Mouse (Mus musculus) heart, embryonic 12.5 days (tissue): ENCODE measurements around the gene Uprt. TPM values are rescaled to one million over a fixed set of nuclear protein-coding genes. Genes with fewer than 3 reads are reported as not detected.

Experiments used
- ATAC-seq: fragments of 200-750 bp; cut with Nextera tagmentation; 2 replicates; pipeline ENCODE4 v1.8.0; 2017; ENCODE audit warnings: moderate TSS enrichment, moderate library complexity; ENCODE audit not compliant: insufficient number of reproducible peaks, low FRiP score
- H3K27ac ChIP-seq: fragments of 300-500 bp; sonication (generic); 2 replicates; pipeline ENCODE4 v1.5.1; 2016; ENCODE audit warnings: mild to moderate bottlenecking, moderate library complexity; ENCODE audit not compliant: poor library complexity, severe bottlenecking
- H3K27me3 ChIP-seq: fragments of 300-500 bp; sonication (generic); replicated peaks from 2 replicates; pipeline ENCODE4 v1.6.1; 2016; ENCODE audit warnings: mild to moderate bottlenecking, moderate library complexity
- H3K36me3 ChIP-seq: fragments of 300-500 bp; sonication (generic); 2 replicates; pipeline ENCODE4 v1.6.1; 2016; ENCODE audit warnings: mild to moderate bottlenecking, moderate library complexity
- H3K4me1 ChIP-seq: fragments of 300-500 bp; sonication (generic); replicated peaks from 2 replicates; pipeline ENCODE4 v1.6.1; 2016; ENCODE audit warnings: mild to moderate bottlenecking
- H3K4me2 ChIP-seq: fragments of 300-500 bp; sonication (generic); 2 replicates; pipeline ENCODE4 v1.6.1; 2016; ENCODE audit warnings: mild to moderate bottlenecking, moderate library complexity
- H3K4me3 ChIP-seq: fragments of 300-500 bp; sonication (generic); 2 replicates; pipeline ENCODE4 v1.5.1; 2016; ENCODE audit warnings: mild to moderate bottlenecking
- H3K9ac ChIP-seq: fragments of 300-500 bp; sonication (generic); 2 replicates; pipeline ENCODE4 v1.6.1; 2016; ENCODE audit warnings: mild to moderate bottlenecking, moderate library complexity
- H3K9me3 ChIP-seq: fragments of 300-500 bp; sonication (generic); replicated peaks from 2 replicates; pipeline ENCODE4 v1.6.1; 2016; ENCODE audit warnings: mild to moderate bottlenecking, moderate library complexity
- WGBS: fragments of 180-500 bp; shearing (Covaris S2); methylation state at CpG from one replicate; pipeline ENCODE4 v1.1.7; 2016; 5-methylcytosine and 5-hydroxymethylcytosine counted together
- polyA plus RNA-seq: library from polyadenylated mRNA; unstranded; fragments of >200 nt; fragmentation: Nextera tagmentation; extraction: Ambion mirVana; gene quantifications from 2 replicates; pipeline ENCODE4 v1.2.1, GENCODE M21; 2016

The Uprt gene
- polyA plus RNA-seq: 1.6 and 2.5 TPM in 2 replicates

GRCm38 (mm10) chrX:104482572-104483443 is at the start of gene Uprt:
Uprt (plus strand) TSS chrX:104482818.
- Histone ChIP-seq H3K36me3 (no peaks in the 10 kb centered on the region), H3K27me3 (no peaks in the 10 kb centered on the region), H3K9ac (peak within 1 kb of the TSS; percentile 72), H3K4me3 (peak within 1 kb of the TSS; percentile 72), H3K4me2 (peak within 1 kb of the TSS; percentile 69), H3K27ac (peak within 1 kb of the TSS; percentile 57), H3K9me3 (no peaks in the 10 kb centered on the region), H3K4me1 (no peaks in the 10 kb centered on the region)
- WGBS: 17% methylated on average over 34 of the region's 34 CpGs
- ATAC-seq: peak; percentile 83

- 25% methylated on average over 1 of the region's 1 CpGs for WGBS
- no peaks in the 10 kb centered on the region for H3K27me3 ChIP-seq
- H3K27ac ChIP-seq: no peak overlapping the region
- no peak for ATAC-seq
- H3K9me3 ChIP-seq: no peaks in the 10 kb centered on the region
- no peak overlapping the region for H3K4me3 ChIP-seq
- no peaks in the 10 kb centered on the region for H3K36me3 ChIP-seq
- no peak overlapping the region for H3K9ac ChIP-seq
- H3K4me2 ChIP-seq: no peak overlapping the region
- H3K4me1 ChIP-seq: no peaks in the 10 kb centered on the region
These were observed 49.2 kb upstream of the Uprt start for GRCm38 (mm10) chrX:104433456-104433855.

GRCm38 (mm10) chrX:104452433-104452832 is 30.2 kb upstream of the Uprt start:
- H3K9me3 ChIP-seq: no peaks in the 10 kb centered on the region
- H3K9ac ChIP-seq: no peak overlapping the region
- ATAC-seq: no peak
- no peak overlapping the region for H3K4me2 ChIP-seq
- no peaks in the 10 kb centered on the region for H3K27me3 ChIP-seq
- no peak overlapping the region for H3K27ac ChIP-seq
- H3K36me3 ChIP-seq: no peaks in the 10 kb centered on the region
- H3K4me1 ChIP-seq: no peaks in the 10 kb centered on the region
- no peak overlapping the region for H3K4me3 ChIP-seq
- 61% methylated on average over 1 of the region's 1 CpGs for WGBS

GRCm38 (mm10) chrX:104461755-104462154 is 20.9 kb upstream of the Uprt start:
- WGBS: 41% methylated on average over 2 of the region's 2 CpGs

GRCm38 (mm10) chrX:104464376-104464775 is 18.2 kb upstream of the Uprt start:
- ATAC-seq: no peak
- no peaks in the 10 kb centered on the region for H3K27me3 ChIP-seq

More at GRCm38 (mm10) chrX:104461755-104462154, 20.9 kb upstream of the Uprt start:
- Histone ChIP-seq H3K27me3 (no peaks in the 10 kb centered on the region), H3K9me3 (no peaks in the 10 kb centered on the region), H3K4me3 (no peak overlapping the region), H3K4me2 (no peak overlapping the region), H3K4me1 (no peaks in the 10 kb centered on the region), H3K36me3 (no peaks in the 10 kb centered on the region), H3K9ac (no peak overlapping the region), H3K27ac (no peak overlapping the region)
- no peak for ATAC-seq

GRCm38 (mm10) chrX:104478041-104478440 is 4.6 kb upstream of the Uprt start:
- 27% methylated on average over 2 of the region's 2 CpGs for WGBS
- Histone ChIP-seq H3K4me3 (no peak overlapping the region), H3K27ac (no peak overlapping the region), H3K36me3 (no peaks in the 10 kb centered on the region), H3K27me3 (peaks cover 7% of the 10 kb centered on the region; the same call in 1 of the 2 replicates), H3K4me2 (no peak overlapping the region), H3K4me1 (no peaks in the 10 kb centered on the region), H3K9me3 (no peaks in the 10 kb centered on the region), H3K9ac (no peak overlapping the region)
- ATAC-seq: no peak

More at GRCm38 (mm10) chrX:104464376-104464775, 18.2 kb upstream of the Uprt start:
- Histone ChIP-seq H3K9ac (no peak overlapping the region), H3K36me3 (no peaks in the 10 kb centered on the region), H3K4me1 (no peaks in the 10 kb centered on the region), H3K9me3 (no peaks in the 10 kb centered on the region), H3K4me3 (no peak overlapping the region), H3K27ac (no peak overlapping the region), H3K4me2 (no peak overlapping the region)
- WGBS: 57% methylated on average over 6 of the region's 6 CpGs

GRCm38 (mm10) chrX:104483444-104483808 is 808 bp downstream of the Uprt start:
- ATAC-seq: 0 out of 2 replicates have a peak, but pooled peaks have one; percentile 42
- no peaks in the 10 kb centered on the region for H3K27me3 ChIP-seq
- H3K27ac ChIP-seq: peak overlapping the region; percentile 57; the same call in 1 of the 2 replicates
- H3K9me3 ChIP-seq: no peaks in the 10 kb centered on the region
- WGBS: 29% methylated on average over 6 of the region's 6 CpGs
- H3K36me3 ChIP-seq: no peaks in the 10 kb centered on the region
- H3K4me1 ChIP-seq: no peaks in the 10 kb centered on the region
- H3K4me2 ChIP-seq: peak overlapping the region; percentile 69
- H3K9ac ChIP-seq: peak overlapping the region; percentile 72
- H3K4me3 ChIP-seq: peak overlapping the region; percentile 72

- WGBS: 72% methylated on average over 2 of the region's 2 CpGs
- no peak for ATAC-seq
- no peak overlapping the region for H3K9ac ChIP-seq
- no peak overlapping the region for H3K4me2 ChIP-seq
- no peaks in the 10 kb centered on the region for H3K4me1 ChIP-seq
- H3K27me3 ChIP-seq: no peaks in the 10 kb centered on the region
- no peak overlapping the region for H3K4me3 ChIP-seq
- H3K27ac ChIP-seq: no peak overlapping the region
- H3K36me3 ChIP-seq: no peaks in the 10 kb centered on the region
- H3K9me3 ChIP-seq: no peaks in the 10 kb centered on the region
These were observed 3.0 kb downstream of the Uprt start for GRCm38 (mm10) chrX:104485596-104485995.

GRCm38 (mm10) chrX:104488036-104488435 is 5.4 kb downstream of the Uprt start:
- H3K27me3 ChIP-seq: no peaks in the 10 kb centered on the region

GRCm38 (mm10) chrX:104488870-104489467 is 6.4 kb downstream of the Uprt start:
- Histone ChIP-seq H3K9me3 (no peaks in the 10 kb centered on the region), H3K4me2 (no peak overlapping the region), H3K4me1 (no peaks in the 10 kb centered on the region), H3K27me3 (no peaks in the 10 kb centered on the region), H3K27ac (no peak overlapping the region), H3K4me3 (no peak overlapping the region), H3K9ac (no peak overlapping the region), H3K36me3 (no peaks in the 10 kb centered on the region)
- WGBS: 71% methylated on average over 4 of the region's 4 CpGs
- ATAC-seq: no peak

More at GRCm38 (mm10) chrX:104488036-104488435, 5.4 kb downstream of the Uprt start:
- Histone ChIP-seq H3K9ac (no peak overlapping the region), H3K4me1 (no peaks in the 10 kb centered on the region), H3K4me2 (no peak overlapping the region), H3K4me3 (no peak overlapping the region), H3K27ac (no peak overlapping the region), H3K36me3 (no peaks in the 10 kb centered on the region), H3K9me3 (no peaks in the 10 kb centered on the region)
- ATAC-seq: no peak
- 67% methylated on average over 3 of the region's 3 CpGs for WGBS

GRCm38 (mm10) chrX:104489626-104490355 is 7.2 kb downstream of the Uprt start:
- Histone ChIP-seq H3K4me1 (no peaks in the 10 kb centered on the region), H3K27ac (no peak overlapping the region), H3K9me3 (no peaks in the 10 kb centered on the region), H3K9ac (no peak overlapping the region), H3K27me3 (no peaks in the 10 kb centered on the region), H3K4me2 (no peak overlapping the region), H3K36me3 (no peaks in the 10 kb centered on the region), H3K4me3 (no peak overlapping the region)
- ATAC-seq: no peak
- WGBS: 49% methylated on average over 4 of the region's 4 CpGs
